Mouse (Mus musculus) embryonic facial prominence, embryonic 15.5 days (tissue): ENCODE measurements around the gene 3300002I08Rik. TPM values are rescaled to one million over a fixed set of nuclear protein-coding genes. Genes with fewer than 3 reads are reported as not detected.

Source experiments
- ATAC-seq: fragments of 200-750 bp; cut with Nextera tagmentation; 2 replicates; pipeline ENCODE4 v1.8.0; 2017; ENCODE audit warnings: low read depth, moderate TSS enrichment; ENCODE audit not compliant: insufficient number of reproducible peaks, low FRiP score, low TSS enrichment
- H3K27ac ChIP-seq: fragments of 300-500 bp; sonication (generic); replicated peaks from 2 replicates; pipeline ENCODE4 v1.5.1; 2015; ENCODE audit warnings: mild to moderate bottlenecking, inconsistent platforms
- H3K27me3 ChIP-seq: fragments of 300-500 bp; sonication (generic); 2 replicates; pipeline ENCODE4 v1.6.1; 2015; ENCODE audit warnings: inconsistent platforms
- H3K36me3 ChIP-seq: fragments of 300-500 bp; sonication (generic); 2 replicates; pipeline ENCODE4 v1.6.1; 2015; ENCODE audit warnings: mild to moderate bottlenecking, inconsistent platforms
- H3K4me1 ChIP-seq: fragments of 300-500 bp; sonication (generic); 2 replicates; pipeline ENCODE4 v1.6.1; 2015; ENCODE audit warnings: inconsistent platforms
- H3K4me2 ChIP-seq: fragments of 300-500 bp; sonication (generic); replicated peaks from 2 replicates; pipeline ENCODE4 v1.6.1; 2015; ENCODE audit warnings: mild to moderate bottlenecking, inconsistent platforms
- H3K4me3 ChIP-seq: fragments of 300-500 bp; sonication (generic); replicated peaks from 2 replicates; pipeline ENCODE4 v1.5.1; 2015; ENCODE audit warnings: mild to moderate bottlenecking, inconsistent platforms
- H3K9ac ChIP-seq: fragments of 300-500 bp; sonication (generic); 2 replicates; pipeline ENCODE4 v1.6.1; 2015; ENCODE audit warnings: inconsistent platforms
- H3K9me3 ChIP-seq: fragments of 300-500 bp; sonication (generic); replicated peaks from 2 replicates; pipeline ENCODE4 v1.6.1; 2016; ENCODE audit warnings: inconsistent platforms
- WGBS: fragments of 180-500 bp; shearing (Covaris S2); methylation state at CpG from one replicate; pipeline ENCODE4 v1.1.7; 2015; 5-methylcytosine and 5-hydroxymethylcytosine counted together
- polyA plus RNA-seq: library from polyadenylated mRNA; unstranded; fragments of >200 nt; fragmentation: Nextera tagmentation; extraction: Ambion mirVana; gene quantifications from 2 replicates; pipeline ENCODE4 v1.2.1, GENCODE M21; 2015

3300002I08Rik gene
- polyA plus RNA-seq, 1 experiment from 2014 or later = 7.0 TPM

- Histone ChIP-seq H3K27me3 (no peaks in the 10 kb centered on the region), H3K9ac (no peak overlapping the region), H3K4me3 (no peak overlapping the region), H3K9me3 (no peaks in the 10 kb centered on the region), H3K4me1 (no peaks in the 10 kb centered on the region), H3K27ac (no peak overlapping the region), H3K4me2 (no peak overlapping the region), H3K36me3 (no peaks in the 10 kb centered on the region)
- no peak for ATAC-seq
- WGBS = 50% methylated on average over 1 of the region's 1 CpGs
Measured at GRCm38 (mm10) chr2:150299096-150299495, 63.5 kb downstream of the 3300002I08Rik start.

- Histone ChIP-seq H3K9me3 (no peaks in the 10 kb centered on the region), H3K4me3 (no peak overlapping the region), H3K4me2 (no peak overlapping the region), H3K27ac (no peak overlapping the region), H3K9ac (no peak overlapping the region), H3K4me1 (no peaks in the 10 kb centered on the region), H3K36me3 (no peaks in the 10 kb centered on the region), H3K27me3 (no peaks in the 10 kb centered on the region)
- ATAC-seq = no peak
- WGBS = 88% methylated on average over 6 of the region's 6 CpGs
Measured at GRCm38 (mm10) chr2:150293669-150294068, 68.9 kb downstream of the 3300002I08Rik start.

Other genes with a start within 250 kb of the 3300002I08Rik start
- gene Zfp120, start 226.1 kb downstream of the 3300002I08Rik start, polyA plus RNA-seq = 7.1 and 8.3 TPM in 2 replicates
- gene Gm10770, start 183.1 kb downstream of the 3300002I08Rik start, polyA plus RNA-seq = not detected in 2 replicates
- not detected in 2 replicates for gene Gm14139, start 181.0 kb downstream of the 3300002I08Rik start, polyA plus RNA-seq
- gene Zfp937, start 144.7 kb downstream of the 3300002I08Rik start, polyA plus RNA-seq = 7.8 and 8.1 TPM in 2 replicates
- gene Gm21994, start 107.2 kb downstream of the 3300002I08Rik start, polyA plus RNA-seq = 4.8 and 6.1 TPM in 2 replicates
- gene Gm14124, start 105.2 kb downstream of the 3300002I08Rik start, polyA plus RNA-seq = not detected in 2 replicates
- 2.2 and 2.9 TPM in 2 replicates for gene Gm10130, start 39.1 kb downstream of the 3300002I08Rik start, polyA plus RNA-seq
- gene Zfp442, start 88.7 kb upstream of the 3300002I08Rik start, polyA plus RNA-seq = 6.0 and 7.2 TPM in 2 replicates
- not detected in 2 replicates for gene Zfp345, start 122.3 kb upstream of the 3300002I08Rik start, polyA plus RNA-seq
- 2.1 and 3.4 TPM in 2 replicates for gene Cst7, start 207.7 kb upstream of the 3300002I08Rik start, polyA plus RNA-seq
- 37.1 and 37.4 TPM in 2 replicates for gene Apmap, start 245.8 kb upstream of the 3300002I08Rik start, polyA plus RNA-seq